Mouse (Mus musculus) cortical plate, adult 2 months (tissue): ENCODE measurements at regions not wholly inside any gene's neighbourhood (a gene's known extent, or its start where the extent isn't known, plus 50 kb on each side); places are given as distances from the start of the nearest gene placed in this dataset.

Experiments
- CTCF ChIP-seq: fragments of 200-500 bp; IDR thresholded peaks from 2 replicates; pipeline ENCODE4 v1.5.1; 2011; ENCODE audit warnings: mild to moderate bottlenecking, control low read depth, low read length; ENCODE audit not compliant: insufficient read depth; ENCODE audit errors: extremely low read depth
- POLR2A ChIP-seq: fragments of 200-500 bp; IDR thresholded peaks from 2 replicates; pipeline ENCODE4 v1.6.1; 2011; ENCODE audit warnings: mild to moderate bottlenecking, low read length, control low read depth; ENCODE audit not compliant: insufficient read depth; ENCODE audit errors: extremely low read depth

DNA sequence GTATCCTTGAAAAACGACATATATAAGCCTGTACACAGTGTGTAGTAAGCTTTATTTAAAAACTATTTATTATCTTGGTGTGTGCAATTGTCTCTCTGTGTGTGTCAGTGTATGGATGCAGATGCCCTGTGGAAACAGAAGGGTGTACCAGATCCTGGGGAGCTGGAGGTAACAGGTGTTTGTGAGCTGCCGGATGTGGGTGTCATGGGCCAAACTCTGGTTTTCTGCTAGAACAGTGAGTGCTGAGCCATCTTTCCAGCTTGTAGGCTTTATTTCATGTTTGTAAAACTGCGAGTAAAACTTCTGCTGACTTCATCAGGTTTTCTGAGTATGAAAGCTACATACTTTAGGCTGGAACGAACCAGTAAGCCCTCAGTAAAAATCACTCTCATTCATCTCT is 322.3 kb upstream of the Gm5148 start:
- TF ChIP-seq POLR2A = no peak
- TF ChIP-seq CTCF = no peak
